Mouse (Mus musculus): ENCODE results near the gene Cdk14.

Gene Cdk14

DNA sequence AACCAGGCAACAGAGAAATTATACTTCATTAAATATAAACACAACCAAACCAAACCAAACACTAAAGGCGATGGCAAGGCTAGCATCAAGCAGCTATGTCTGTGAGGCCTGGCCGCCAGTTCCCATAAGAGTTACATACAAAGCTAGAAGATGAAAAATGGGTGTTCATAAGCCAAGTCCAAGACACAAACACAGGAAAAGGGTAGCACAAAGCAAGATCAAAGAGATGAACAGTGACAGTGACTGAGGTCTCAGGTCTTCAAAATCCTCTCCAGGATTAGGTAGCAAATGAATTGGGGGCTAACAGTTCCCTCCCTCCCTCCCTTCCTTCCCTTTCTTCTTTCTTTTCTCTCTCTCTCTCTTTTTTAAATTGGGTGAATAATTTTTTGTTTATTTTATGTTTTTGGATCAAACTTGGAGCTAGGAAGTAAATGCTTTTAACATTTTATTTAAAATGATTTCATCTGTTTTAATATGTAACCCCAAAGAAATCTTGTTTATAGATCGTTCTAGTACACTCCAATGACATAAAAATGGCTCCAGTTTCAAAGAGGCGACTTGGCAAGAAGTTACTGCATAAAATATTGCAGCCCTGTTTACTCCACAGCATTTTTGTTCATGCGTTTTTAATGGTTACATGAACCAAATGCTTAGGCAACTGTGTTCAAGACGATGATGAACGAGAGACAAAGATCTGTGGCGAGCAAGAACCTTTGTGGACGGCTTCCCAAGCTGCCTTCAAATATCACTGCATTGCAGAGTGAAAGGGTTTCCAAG, 568.0 kb downstream of the Cdk14 start:
- DNase-seq (ENCODE audit: low spot score), result no peak

DNA sequence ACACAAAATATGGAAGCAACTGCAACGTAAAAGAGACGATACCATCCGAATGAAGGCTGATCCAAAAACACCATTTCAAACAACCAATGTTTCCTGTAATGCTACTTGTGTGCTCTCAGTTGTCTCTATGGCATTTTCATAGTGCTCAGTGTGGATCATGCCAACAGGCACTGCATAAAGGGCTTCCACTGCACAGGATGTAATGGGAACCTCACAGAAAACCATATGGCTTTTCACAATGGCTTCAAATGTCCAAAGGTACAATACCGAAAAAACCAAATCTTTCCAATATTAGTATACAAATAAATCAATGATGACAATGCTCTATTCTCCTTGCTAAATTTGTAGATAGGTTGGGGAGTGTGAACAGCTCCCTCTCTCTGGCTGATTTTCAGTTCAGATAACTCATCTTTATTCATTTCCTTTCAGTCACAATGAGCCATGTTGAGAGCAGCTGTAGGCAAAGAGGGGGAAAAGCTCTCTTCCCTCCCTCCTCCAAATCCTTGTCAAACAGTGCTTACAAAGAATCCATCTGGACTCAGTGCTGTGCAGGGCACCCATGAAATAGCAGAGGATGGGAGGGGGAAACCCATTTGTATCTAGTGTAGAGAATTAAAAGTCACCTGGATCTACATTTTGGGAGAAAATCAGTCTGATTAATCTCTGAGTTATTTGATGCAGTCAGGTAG, 568.7 kb downstream of the Cdk14 start:
- peak; percentile 45 for DNase-seq (ENCODE audit: low spot score)

DNA sequence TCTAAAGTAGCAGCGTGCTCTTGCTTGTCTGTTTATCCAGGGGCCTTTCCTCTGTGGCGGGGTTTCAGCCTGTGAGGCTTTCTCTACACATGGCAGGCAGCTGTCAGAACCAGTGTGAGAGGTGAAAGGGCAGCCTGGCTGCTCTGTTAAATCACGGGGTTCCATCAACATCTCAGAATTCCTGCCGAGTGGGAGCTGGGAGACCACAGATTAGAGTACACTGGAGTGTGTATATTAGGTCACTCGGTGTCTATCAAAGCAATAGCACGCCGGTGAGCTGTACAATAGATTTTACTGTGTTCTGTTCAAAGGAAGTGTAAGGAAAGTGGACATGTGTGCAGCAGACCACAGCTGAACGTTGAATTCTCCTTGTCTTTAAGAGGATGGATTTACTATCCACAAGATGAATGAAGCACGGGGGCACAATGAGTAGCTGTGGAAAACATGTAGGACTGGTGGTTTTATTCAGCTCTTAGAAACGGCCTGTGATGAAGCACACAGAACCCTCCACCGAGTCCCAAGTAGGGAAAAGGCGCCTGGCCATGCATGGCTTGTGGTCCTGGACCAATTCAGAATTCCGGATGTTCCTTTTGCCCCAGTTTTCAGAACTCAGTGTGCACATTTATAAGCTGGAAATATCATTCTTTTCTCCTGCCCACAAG, 585.2 kb downstream of the Cdk14 start:
- no peak for DNase-seq (ENCODE audit: low spot score)

GRCm38 (mm10) chr5:4833940-4834339, 586.2 kb downstream of the Cdk14 start:
- no peak for DNase-seq (ENCODE audit: low spot score)

GRCm38 (mm10) chr5:4826886-4827285, 593.2 kb downstream of the Cdk14 start:
- DNase-seq (ENCODE audit: low spot score), result no peak

- DNase-seq (ENCODE audit: low spot score), result no peak
These were observed 594.2 kb downstream of the Cdk14 start for GRCm38 (mm10) chr5:4825951-4826350.

DNA sequence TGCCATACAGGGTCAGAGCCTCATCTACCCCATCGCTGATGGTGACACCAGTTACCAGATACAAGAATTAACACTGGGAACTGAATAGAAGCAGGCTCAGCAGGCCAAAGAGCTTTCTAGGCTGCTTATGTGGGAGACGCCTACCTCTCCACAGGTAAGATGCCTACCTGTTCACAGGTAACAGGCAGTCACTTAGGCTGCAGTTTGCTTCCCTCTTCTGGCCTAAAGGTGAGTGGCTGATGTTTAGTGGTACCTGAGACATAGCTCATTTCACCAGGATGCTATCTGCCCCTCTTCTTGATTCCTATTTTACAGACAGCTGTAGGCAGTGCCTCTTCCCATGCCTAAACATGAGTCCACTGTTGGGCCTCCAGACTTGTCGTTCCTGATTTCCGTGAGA, 595.0 kb downstream of the Cdk14 start:
- DNase-seq (ENCODE audit: low spot score), result no peak

DNA sequence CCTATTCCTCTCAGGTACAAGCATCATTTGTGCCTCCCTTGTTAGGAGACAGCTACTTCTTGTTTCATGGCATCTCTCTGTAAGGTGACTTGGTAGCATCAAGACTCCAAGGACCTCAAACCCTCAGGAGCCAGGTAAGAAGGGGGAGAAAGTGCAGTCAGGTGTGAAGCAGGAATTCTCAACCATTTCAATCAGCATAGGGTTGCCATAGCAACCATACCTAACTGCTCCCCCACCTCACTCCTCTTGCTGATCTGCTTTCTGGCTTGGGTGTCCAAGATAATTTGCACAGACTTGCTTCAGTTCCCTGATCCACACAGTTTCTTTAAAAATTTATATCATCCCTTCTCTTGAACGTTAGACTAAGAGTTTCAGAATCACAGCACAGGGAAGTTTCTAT, 595.9 kb downstream of the Cdk14 start:
- no peak for DNase-seq (ENCODE audit: low spot score)

GRCm38 (mm10) chr5:4822041-4822440, 598.1 kb downstream of the Cdk14 start:
- DNase-seq (ENCODE audit: low spot score), result no peak

DNA sequence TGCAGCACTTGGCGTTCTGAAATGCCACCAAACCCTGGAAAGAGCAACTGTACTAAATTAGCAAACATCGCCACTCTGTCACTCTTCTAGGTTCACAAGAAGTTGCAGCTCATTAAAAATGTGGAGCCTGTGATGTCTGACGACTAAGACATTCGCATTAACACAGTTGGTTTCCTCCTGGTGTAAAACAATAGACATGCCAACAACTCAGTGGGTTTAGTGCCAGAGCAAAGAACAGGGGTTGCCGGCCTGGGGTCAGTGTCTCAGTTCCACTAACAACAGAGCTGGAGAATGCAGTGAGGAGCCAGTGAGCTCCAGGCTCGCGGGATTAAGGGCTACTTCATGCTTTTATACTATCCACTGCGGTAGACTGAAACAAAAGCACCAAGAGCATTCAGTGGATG, 598.7 kb downstream of the Cdk14 start:
- no peak for DNase-seq (ENCODE audit: low spot score)

- DNase-seq (ENCODE audit: low spot score), result no peak
These were observed 603.1 kb downstream of the Cdk14 start for GRCm38 (mm10) chr5:4816981-4817380.

DNA sequence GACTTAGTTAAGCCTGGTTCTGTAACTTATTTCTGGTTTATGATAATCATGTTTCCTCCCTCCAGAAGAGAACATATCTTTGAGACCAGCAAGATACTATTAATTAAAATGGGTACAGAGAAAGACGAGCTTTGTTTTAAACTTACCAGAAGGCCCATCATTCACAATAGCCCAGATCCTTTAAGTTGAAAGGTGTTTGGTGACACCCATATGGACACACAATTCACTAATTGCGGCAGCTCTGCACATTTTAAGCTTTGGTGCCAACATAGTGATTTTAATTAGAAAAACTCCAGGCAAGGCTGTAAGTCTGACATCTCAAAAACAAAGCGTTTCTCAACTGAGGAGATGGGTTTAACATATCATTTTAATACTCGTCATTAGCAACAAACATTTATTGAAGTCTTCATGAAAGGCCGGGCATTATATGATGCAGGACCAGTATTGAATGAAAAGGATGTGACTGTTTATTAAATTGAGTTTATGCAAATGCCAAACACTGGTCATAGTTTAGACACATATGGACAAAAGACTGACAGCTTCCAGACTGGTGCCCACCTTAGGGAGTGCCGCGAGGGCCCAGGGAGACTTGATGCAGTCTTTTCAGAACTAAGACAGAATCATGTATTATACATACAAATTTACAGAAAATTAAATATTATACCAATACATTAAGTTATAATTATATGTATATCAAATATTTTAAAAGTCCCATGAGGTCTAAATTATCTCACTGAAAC, 605.5 kb downstream of the Cdk14 start:
- DNase-seq (ENCODE audit: low spot score), result no peak

GRCm38 (mm10) chr5:4813357-4813756, 606.8 kb downstream of the Cdk14 start:
- DNase-seq (ENCODE audit: low spot score), result no peak

DNA sequence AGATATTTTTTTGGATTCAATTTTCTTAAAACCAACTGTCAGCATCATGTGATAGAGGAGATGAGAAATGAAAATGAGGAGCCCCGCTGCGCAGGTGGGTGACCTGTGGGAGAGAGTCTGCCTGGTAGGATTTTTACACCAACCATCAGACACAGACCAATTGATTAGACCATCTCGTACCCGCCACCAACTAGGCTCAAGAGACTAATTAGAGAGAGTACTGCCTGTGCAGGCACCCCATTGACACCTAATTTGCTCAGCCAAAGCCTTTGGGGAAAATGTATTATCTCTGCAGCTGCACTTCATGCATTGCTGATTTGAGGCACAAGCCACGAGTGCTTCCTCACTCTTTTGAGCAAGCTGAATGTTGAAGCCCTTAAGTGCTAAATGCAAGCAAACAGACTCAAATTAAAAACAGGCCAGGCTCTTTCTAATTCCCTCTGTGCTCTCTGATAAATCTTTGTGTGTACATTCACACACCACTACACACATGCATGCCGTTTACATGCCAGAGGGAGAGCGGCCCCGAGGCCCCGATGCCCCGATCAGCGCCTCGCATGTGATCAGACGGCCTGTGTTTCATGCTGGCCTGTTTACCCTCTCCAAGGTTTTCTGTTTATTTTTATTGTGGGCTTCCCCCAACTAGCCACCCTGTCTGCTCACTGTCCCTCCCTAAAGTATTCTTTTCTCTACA, 607.9 kb downstream of the Cdk14 start:
- DNase-seq (ENCODE audit: low spot score), result no peak

DNA sequence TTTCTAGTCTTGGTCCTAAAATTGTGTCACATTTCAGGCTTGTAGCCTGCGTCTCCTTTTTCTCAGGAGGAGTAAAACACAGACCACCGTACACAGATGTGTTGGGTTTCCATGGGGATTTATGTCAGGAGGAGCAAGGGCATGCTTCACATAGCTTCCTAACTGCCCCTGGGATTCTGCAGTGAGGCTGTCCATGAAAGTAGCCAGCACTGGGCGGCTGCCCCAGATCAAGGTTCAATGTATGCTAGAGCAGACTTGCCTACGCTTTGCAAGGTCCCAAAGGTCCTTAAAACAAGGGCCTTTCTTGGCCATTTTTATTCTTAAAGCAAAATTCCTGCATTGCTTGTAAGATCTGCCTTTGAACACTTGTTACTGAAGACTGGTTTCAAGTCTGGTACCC, 614.9 kb downstream of the Cdk14 start:
- DNase-seq (ENCODE audit: low spot score), result no peak

GRCm38 (mm10) chr5:4803708-4804107, 616.4 kb downstream of the Cdk14 start:
- DNase-seq (ENCODE audit: low spot score), result no peak

DNA sequence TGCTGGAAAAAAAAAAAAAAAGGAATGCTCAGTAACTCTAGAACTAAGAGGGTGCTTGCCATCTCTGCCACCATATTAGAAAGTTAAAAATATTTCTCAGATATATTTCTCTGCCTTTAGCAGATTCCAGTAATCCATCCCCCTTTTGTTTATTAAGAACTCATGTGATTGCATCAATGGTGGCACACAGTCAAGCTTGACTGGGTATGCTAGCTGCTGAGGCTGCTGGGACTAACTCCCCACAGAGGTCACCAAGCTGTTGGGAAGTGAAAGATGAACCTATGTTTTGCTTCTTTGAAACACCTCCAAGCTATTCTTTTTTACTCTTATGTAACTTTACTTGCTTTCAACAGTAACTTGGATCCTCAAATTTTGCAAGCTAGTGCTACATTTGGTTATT, 618.1 kb downstream of the Cdk14 start:
- no peak for DNase-seq (ENCODE audit: low spot score)

DNA sequence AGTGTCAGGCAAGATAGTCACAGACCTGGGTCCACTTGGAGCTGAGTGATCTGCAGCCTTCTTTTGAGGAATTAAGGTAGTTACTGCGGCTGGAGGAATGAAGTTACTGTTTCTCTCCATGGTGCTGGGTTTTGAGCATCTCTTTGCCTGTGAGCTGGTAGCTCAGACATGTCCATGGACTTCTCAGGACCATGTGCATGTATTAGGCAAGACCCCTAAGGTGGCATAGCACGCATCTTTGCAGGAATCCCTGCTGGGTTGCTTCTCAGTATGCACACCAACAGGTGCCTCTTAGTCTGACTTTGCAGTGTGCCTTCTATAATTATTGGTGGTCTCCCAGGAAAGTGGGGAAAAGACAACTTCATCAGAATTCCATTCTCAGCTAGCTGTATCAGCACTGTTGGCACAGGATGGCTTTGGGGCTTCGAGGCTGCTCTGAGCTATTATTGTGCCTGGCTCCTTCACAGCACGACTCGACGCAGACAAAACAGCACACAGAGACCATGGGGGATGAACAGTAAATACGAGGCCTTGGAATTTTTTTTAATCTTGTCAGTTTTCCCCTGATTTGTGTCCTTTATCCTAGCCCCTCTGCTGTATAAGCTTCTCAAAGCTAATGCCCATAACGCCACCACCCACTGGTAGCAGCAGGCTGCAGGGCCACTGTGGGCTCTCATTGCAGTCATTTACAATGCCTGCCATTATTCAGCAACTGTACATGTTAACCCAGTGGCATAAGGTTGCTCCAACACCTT, 618.8 kb downstream of the Cdk14 start:
- DNase-seq (ENCODE audit: low spot score), result no peak

GRCm38 (mm10) chr5:4791219-4791618, 628.9 kb downstream of the Cdk14 start:
- no peak for DNase-seq (ENCODE audit: low spot score)

DNA sequence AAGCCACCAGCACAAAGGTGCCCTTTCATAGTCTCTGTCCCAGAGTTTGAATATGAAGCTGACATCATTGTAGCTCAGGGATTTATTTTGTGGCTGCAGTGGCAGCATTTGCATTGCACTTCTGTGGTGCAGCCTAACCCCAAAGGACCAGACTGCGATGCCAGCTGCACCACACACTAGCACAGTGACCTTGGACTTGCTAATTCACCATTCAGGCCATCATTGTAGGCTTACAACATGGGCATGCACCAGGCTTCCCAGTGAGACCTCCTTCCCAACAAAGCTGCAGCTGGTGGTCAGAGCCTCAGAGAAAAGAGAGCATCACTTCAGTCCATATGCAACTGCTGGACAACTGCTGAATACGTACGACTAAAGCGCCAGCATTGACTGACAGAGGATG, 629.8 kb downstream of the Cdk14 start:
- DNase-seq (ENCODE audit: low spot score), result no peak

GRCm38 (mm10) chr5:4788484-4788883, 631.6 kb downstream of the Cdk14 start:
- no peak for DNase-seq (ENCODE audit: low spot score)

Measured in layer of hippocampus, adult 9-10 months (tissue).